Mouse (Mus musculus): ENCODE results near the gene Kdm4b.

Gene Kdm4b

GRCm38 (mm10) chr17:56348586-56348985 is 22.7 kb downstream of the Kdm4b start:
- no peak for DNase-seq

- DNase-seq, result peak; percentile 81
These were observed 24.8 kb downstream of the Kdm4b start for GRCm38 (mm10) chr17:56350694-56351093.

- DNase-seq, result peak; percentile 78
These were observed 31.3 kb downstream of the Kdm4b start for GRCm38 (mm10) chr17:56356921-56357885.

GRCm38 (mm10) chr17:56359183-56359725 is 33.4 kb downstream of the Kdm4b start:
- DNase-seq, result no peak

GRCm38 (mm10) chr17:56359864-56360263 is 34.0 kb downstream of the Kdm4b start:
- DNase-seq, result no peak

GRCm38 (mm10) chr17:56360451-56360850 is 34.6 kb downstream of the Kdm4b start:
- peak; percentile 75 for DNase-seq

GRCm38 (mm10) chr17:56361542-56361941 is 35.7 kb downstream of the Kdm4b start:
- no peak for DNase-seq

- no peak for DNase-seq
These were observed 40.2 kb downstream of the Kdm4b start for GRCm38 (mm10) chr17:56365791-56366673.

GRCm38 (mm10) chr17:56368291-56368790 is 42.5 kb downstream of the Kdm4b start:
- DNase-seq, result no peak

GRCm38 (mm10) chr17:56370090-56370489 is 44.2 kb downstream of the Kdm4b start:
- no peak for DNase-seq

- DNase-seq, result no peak
These were observed 45.3 kb downstream of the Kdm4b start for GRCm38 (mm10) chr17:56371029-56371660.

GRCm38 (mm10) chr17:56372109-56372508 is 46.2 kb downstream of the Kdm4b start:
- no peak for DNase-seq

- DNase-seq, result no peak
These were observed 47.5 kb downstream of the Kdm4b start for GRCm38 (mm10) chr17:56373136-56374034.

- no peak for DNase-seq
These were observed 49.0 kb downstream of the Kdm4b start for GRCm38 (mm10) chr17:56374851-56375250.

GRCm38 (mm10) chr17:56379281-56379834 is 53.5 kb downstream of the Kdm4b start:
- DNase-seq, result no peak

- DNase-seq, result peak; percentile 72
These were observed 54.4 kb downstream of the Kdm4b start for GRCm38 (mm10) chr17:56380286-56380685.

- no peak for DNase-seq
These were observed 55.3 kb downstream of the Kdm4b start for GRCm38 (mm10) chr17:56381183-56381582.

GRCm38 (mm10) chr17:56382997-56383396 is 57.1 kb downstream of the Kdm4b start:
- no peak for DNase-seq

GRCm38 (mm10) chr17:56384903-56385302 is 59.0 kb downstream of the Kdm4b start:
- no peak for DNase-seq

- DNase-seq, result peak; percentile 64
These were observed 61.8 kb downstream of the Kdm4b start for GRCm38 (mm10) chr17:56387612-56388011.

- DNase-seq, result no peak
These were observed 67.4 kb downstream of the Kdm4b start for GRCm38 (mm10) chr17:56393238-56393637.
